Mouse (Mus musculus): ENCODE results near the gene Tas2r138.
"Not testable (repeated sequence)": the region's sequence is repeated elsewhere in the genome, so short reads cannot be mapped to it uniquely, and the experiment has no call there.

Gene Tas2r138

DNA sequence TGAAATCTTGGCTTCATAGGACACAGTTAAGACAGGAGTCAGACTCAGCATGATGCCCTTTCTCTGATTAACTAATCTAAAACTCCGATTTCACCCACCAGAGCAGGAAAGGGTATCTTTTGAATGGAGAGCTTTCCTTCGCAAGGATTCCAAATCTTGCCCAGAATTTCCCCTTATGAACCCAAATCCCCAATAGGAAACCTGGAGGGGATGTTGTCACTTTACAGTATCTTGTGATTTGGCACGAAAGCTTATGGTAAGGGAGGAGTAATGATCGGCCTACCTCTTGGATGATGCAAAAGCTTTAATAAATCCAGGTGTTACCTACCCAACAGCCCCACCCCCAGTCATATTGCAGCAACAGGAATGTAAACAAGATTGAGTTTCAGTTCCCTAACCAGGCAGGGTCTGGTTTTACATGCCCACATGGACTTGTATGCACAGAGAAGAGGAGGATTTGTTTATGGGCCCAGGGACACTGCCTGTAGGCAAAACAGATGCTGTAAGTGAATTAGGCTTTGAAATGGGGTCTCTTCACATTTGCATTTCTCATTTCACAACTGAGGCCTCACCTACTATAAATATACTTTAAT, at the start of gene Tas2r138:
Gene Tas2r138 (minus strand): TSS at position 51 of the 593 bp plus-strand sequence.
- no peak for DNase-seq

DNA sequence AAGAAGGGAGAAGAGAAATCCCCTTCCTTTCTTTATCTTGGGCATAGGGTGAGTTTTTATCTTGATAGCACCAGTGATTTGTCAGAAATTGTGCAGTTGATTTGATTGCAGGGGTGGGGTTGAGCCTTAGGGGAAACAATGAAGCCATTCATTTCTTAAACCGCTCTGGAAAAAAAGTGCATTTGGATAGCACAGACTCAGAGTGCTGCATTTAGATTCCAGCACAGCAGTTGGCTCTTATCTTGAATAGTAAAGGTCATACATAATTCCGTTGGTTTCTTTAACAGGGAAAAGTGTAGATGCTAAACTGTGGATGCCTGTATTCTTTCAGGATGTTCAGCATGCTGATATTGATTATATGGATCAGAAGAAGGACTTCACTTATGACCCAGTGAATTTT, 47.8 kb upstream of the Tas2r138 start:
- no peak for DNase-seq

DNA sequence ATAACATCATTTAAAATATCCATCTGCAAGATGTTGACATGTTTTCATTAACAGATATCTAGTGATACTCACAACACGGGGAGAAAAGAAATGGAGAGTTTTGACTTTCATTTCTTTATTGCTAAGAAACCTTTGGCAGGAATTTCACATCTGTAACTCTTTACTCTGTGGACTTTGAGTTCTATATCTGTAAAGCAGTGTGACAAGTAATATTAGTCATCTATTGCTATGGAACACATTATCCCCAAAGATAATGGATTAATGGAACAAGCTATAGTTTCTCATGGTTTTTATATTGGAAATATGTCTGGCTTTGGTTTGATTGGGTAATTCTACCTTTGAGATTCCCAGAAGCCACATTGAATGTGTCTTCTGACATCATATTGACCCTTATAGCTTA, 37.8 kb upstream of the Tas2r138 start:
- DNase-seq, result no peak

DNA sequence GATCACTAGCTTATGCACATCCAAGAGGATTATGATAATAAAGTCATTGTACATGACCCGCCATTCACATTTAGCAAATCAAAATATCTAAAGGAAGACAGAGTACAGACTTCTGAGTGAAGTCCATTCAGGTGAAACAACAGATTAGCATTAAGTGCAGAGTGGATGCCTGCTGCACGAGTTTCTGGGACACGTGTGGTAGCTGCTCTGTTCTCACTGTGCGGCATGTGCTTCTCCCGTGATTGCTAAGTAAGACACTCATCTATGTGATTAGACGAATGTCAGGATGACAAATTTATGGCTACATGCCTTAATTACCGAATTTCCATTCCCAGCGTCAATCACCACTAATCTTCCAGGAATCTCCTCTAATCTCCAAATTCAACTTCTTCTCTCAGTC, 32.6 kb upstream of the Tas2r138 start:
- no peak for DNase-seq

DNA sequence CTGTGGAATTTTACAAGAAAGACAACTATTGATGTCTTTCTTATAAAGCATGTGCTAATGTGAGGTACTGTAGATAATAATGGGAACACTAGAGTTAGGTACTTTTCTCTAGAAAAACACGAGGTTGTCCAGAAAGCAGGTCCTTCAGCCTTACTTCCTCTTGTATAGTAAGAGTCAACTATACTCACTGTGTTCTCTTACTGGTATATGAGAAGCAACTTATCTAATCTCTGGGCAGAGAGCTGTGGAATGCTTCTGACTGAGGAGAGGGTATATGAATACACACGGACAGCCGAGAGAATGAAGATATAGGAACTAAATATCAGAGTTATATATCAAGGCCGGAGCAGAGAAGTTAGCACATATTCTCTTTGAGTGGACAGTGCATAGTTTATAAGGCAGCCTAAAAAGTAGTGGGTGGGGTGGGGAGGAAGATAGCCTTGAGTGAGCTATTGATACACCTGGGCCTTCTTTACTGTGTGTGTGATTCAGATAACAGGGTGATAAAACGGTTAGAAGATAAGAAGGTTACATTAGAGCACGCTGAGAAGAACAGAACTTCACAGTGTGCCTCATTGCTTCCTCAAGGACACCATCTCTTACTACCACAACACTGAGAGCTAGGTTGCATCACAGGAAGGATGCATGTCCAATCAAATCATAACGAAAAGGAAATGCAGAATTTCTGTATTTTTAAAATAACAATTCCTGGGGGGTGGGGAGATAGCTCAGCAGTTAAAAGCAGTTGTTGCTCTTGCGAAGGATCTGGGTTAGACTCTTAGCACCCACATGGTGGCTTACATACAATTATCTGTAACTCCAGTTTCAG, 27.8 kb upstream of the Tas2r138 start:
- no peak for DNase-seq

DNA sequence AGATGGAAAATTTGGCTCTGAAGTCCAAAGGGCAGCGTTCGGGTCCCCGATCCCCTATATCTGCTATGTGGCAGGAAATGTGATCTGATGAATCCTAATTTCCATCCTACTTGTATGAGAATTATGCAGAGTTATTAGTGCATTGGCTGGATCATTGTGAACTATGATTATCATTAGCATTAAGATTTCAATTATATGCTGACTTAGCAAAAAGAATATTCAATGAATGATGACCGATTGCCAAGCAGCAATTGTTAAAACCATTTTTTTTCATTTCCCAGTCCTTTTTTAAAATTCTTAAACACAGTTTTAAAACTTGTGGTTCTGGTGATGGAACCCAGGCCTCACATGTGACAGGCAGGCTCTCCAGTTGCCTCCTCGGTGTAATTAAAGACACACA, 24.6 kb upstream of the Tas2r138 start:
- no peak for DNase-seq

DNA sequence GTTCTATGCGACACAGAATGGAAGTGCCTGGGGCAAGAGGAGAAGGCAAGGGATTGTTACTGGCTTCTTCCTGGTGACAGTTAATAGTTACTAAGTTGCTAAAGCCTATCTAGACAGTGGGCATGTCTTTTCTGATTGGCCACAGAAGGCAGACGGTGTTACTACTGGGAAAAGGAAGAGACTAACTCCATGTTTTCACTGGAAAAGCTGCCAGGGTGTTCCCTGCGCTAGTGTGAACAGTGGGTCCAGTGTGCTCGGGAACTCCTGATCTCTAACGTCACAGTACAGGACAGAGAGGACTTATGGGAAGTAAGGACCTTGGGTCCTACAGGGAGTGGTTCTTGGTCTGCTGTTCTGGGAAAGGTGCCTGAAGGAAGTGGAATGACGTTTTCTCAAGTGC, 22.4 kb upstream of the Tas2r138 start:
- DNase-seq, result no peak

GRCm38 (mm10) chr6:40634640-40635071, 21.5 kb upstream of the Tas2r138 start:
- DNase-seq, result no peak

DNA sequence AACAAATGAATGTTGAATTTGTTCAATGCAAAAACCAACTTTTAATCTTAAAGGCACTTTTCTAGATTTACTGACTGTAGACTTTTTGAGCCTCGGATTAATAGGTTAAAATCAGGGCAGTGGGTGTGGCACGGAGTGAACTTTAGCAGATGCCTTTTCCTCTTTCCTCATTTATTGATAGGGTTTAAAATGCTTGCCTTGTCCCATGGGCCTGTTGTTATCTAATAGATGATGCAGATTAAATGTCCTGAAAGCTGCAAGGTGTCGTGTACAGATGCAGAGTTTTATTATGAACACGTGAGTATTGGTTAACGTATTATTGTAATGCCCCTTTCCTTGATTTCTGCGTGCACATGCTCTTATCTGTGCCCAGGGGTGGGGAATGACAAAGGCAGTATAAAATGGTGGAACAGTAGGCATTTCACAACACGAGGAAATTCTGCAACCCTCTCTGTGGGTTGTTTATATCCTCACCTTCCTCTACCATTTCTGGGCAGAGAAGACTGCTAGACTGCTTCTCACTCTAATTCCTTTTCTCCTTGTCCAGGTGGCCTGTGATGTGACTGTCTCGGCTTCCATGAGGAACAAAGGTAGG, 15.4 kb upstream of the Tas2r138 start, which contains the start of gene Mgam:
Gene Mgam (plus strand): TSS at position 426 of the 595 bp plus-strand sequence.
- DNase-seq, result no peak

- DNase-seq, result no peak
These were observed 13.0 kb upstream of the Tas2r138 start for GRCm38 (mm10) chr6:40626111-40626510.

DNA sequence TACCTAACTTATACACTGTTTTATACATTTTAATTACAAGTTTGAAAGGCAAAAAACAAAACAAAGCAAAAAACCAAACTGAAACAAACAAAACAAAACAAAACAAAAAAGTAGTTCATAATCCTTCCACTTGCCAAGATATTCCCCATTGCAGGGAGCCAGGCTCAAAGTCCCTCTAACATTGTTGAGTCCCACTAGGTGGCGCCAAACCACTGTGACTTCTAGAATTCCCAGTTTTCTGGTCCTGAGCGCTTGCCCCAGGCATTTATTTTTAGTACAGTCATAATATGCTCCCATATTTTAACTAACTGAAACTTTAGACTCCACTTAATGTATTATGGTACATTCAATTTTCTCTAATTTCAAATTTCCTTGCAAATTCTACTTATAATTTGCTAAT, 4.9 kb upstream of the Tas2r138 start:
- DNase-seq, result peak; percentile 27

GRCm38 (mm10) chr6:40610244-40610643, 2.9 kb downstream of the Tas2r138 start:
- DNase-seq, result no peak

GRCm38 (mm10) chr6:40607431-40607830, 5.7 kb downstream of the Tas2r138 start:
- peak; percentile 3 for DNase-seq

DNA sequence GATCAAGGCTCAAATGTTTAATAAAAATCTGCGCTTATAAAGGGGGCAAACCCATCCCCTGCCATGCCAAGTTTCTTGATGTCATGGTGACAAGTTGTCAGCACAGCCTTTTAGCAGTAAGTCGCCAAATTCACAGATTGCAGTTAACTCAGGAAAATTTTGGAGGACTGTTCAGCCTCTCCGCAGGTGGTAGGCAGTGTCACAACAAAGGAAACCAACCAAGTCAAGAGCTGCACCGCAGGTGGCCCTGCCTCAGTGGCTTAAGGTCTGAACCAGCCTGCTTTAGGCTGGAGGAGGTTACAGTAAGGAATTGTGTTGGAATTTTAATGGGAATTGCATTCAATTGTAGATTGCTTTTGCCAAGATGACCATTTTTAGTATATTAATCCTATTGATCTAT, 14.6 kb downstream of the Tas2r138 start:
- not testable (repeated sequence) for DNase-seq

- DNase-seq, result no peak
These were observed 18.1 kb downstream of the Tas2r138 start for GRCm38 (mm10) chr6:40594804-40595550.

- no peak for DNase-seq
These were observed 24.8 kb downstream of the Tas2r138 start for GRCm38 (mm10) chr6:40588346-40588745.

DNA sequence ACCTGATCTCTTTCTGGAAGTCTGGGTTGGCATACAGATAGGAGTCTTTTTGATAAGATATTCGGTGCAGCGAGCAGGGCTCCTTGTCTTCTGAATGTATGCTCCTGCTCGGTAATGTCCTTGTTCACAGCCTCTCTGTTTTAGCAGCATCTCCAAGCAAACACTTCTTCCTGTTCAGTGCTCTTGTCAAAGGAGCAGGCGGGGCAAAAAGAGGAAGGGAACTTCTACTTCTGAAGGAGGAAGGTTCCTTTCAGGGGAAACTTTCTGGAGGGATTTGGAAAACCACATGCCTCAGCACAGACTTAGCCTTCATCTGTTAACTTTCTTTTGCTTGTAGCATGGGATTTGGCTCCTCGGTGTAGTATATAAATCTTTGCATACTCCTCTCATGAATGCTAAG, 27.5 kb downstream of the Tas2r138 start, which contains the start of gene Clec5a:
Gene Clec5a (minus strand): TSS at position 177 of the 400 bp plus-strand sequence.
- DNase-seq, result no peak

GRCm38 (mm10) chr6:40584336-40584735, 28.8 kb downstream of the Tas2r138 start:
- no peak for DNase-seq

DNA sequence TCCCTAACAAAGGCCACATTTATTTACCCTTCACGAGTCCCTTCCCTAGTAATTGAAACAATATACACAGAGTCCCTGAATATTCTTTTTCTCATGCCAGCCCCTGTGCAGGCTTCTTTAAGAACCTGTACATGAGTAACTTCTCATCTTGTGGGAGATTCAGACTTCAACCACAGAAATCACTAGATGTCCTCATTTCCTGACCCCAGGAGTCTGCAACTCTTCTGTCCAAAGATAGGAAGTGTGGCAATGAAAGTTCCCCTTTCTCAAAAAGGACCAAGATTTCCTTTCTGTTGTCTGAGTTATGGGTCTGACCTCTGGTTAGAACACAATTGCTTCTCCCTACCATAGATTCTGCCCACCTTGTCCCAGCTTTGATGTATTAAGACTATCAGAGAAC, 36.8 kb downstream of the Tas2r138 start:
- DNase-seq, result no peak

- DNase-seq, result no peak
These were observed 39.5 kb downstream of the Tas2r138 start for GRCm38 (mm10) chr6:40573618-40574017.

DNA sequence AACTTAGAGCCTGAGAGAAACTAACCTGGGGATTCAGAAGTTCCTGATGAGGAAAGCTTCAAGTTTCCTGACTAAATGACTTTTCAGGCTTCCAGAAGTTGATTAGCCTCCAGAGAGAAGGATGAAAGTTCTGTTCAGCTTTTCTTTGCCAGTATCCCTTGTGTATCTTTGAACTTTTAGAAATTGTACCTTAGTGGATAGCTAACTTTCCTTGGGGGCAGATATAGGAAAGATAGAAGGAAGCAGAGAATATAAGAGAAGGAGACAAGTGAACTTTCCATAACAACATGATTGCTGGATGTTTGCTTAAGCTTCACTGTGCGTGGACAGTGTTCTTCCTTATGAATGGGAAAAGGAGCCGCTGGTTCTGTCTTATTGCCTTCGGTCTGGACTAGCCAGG, 43.9 kb downstream of the Tas2r138 start, which contains the start of gene Olfr460:
Gene Olfr460 (plus strand): TSS at position 301 of the 400 bp plus-strand sequence.
- DNase-seq, result no peak

Data from cerebellum, adult 11 months (tissue).